Mouse (Mus musculus): Measurements from ENCODE around the gene Tpx2.

- TF ChIP-seq FLI1 (IDR thresholded peaks at IDR 0.05; ENCODE audit: low read length) (no peak), GATA1 (IDR thresholded peaks at IDR 0.05; ENCODE audit: borderline replicate concordance, low read length) (no peak)
These were observed 47.0 kb upstream of the Tpx2 start for GRCm38 (mm10) chr2:152800762-152801113.

Measured in megakaryocyte, embryonic 14.5 days (primary cell).